Mouse (Mus musculus) urinary bladder, postnatal 4 days (tissue): ENCODE results near the gene Gdf1.

Source experiments
- DNase-seq, 2 experiments: peaks; one replicate each; pipeline ENCODE4 v3.0.0; 2021 to 2022; ENCODE audit warnings: low spot score in 2 of 2

Gene Gdf1

GRCm38 (mm10) chr8:70361484-70362032 is 31.9 kb downstream of the Gdf1 start:
- DNase-seq = no peak

- DNase-seq = no peak
Measured at GRCm38 (mm10) chr8:70364066-70364465, 34.4 kb downstream of the Gdf1 start.

GRCm38 (mm10) chr8:70366588-70366987 is 37.0 kb downstream of the Gdf1 start:
- DNase-seq = no peak

GRCm38 (mm10) chr8:70370476-70370875 is 40.9 kb downstream of the Gdf1 start:
- no peak for DNase-seq

GRCm38 (mm10) chr8:70371951-70372350 is 42.3 kb downstream of the Gdf1 start:
- DNase-seq = no peak

- DNase-seq = no peak
Measured at GRCm38 (mm10) chr8:70373397-70374317, 44.0 kb downstream of the Gdf1 start, which contains the start of gene Comp. Gene Comp, plus strand, starts transcription at chr8:70373558.

GRCm38 (mm10) chr8:70374318-70374927 is 44.8 kb downstream of the Gdf1 start:
- peak; percentile 77 to 81 for DNase-seq

GRCm38 (mm10) chr8:70375212-70375859 is 45.7 kb downstream of the Gdf1 start:
- DNase-seq = peak in 1 of 2 experiments; percentile 21

- DNase-seq = no peak
Measured at GRCm38 (mm10) chr8:70376275-70376741, 46.7 kb downstream of the Gdf1 start.

- DNase-seq = no peak
Measured at GRCm38 (mm10) chr8:70377049-70377448, 47.4 kb downstream of the Gdf1 start.

- DNase-seq = no peak
Measured at GRCm38 (mm10) chr8:70380069-70380468, 50.5 kb downstream of the Gdf1 start.
